Mouse (Mus musculus) cerebellum, adult 18-20 months (tissue): ENCODE measurements at regions not wholly inside any gene's neighbourhood (a gene's known extent, or its start where the extent isn't known, plus 50 kb on each side); places are given as distances from the start of the nearest gene placed in this dataset.

Experiments
- DNase-seq, 2 experiments: peaks; one replicate each; pipeline ENCODE4 v3.0.0; 2021

- no peak for DNase-seq
These were observed 59.4 kb upstream of the Ifne start for GRCm38 (mm10) chr4:88939397-88939796.

DNA sequence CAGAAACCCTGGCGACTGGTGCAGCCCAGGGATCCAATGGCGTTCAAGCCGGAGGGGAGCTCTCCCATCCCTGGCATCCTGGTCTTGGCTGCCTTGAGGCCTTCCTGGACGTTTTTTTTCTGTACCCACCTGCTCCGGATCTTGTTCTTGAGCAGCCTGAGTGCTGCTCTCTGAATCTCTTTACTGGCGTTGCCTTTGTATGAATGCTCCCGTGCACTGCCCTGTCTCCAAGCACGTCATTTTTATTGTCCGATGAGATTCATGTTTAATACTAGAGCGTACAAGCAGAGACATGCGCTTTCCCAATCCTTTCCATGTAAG, 58.7 kb upstream of the Ifne start:
- DNase-seq, result no peak

DNA sequence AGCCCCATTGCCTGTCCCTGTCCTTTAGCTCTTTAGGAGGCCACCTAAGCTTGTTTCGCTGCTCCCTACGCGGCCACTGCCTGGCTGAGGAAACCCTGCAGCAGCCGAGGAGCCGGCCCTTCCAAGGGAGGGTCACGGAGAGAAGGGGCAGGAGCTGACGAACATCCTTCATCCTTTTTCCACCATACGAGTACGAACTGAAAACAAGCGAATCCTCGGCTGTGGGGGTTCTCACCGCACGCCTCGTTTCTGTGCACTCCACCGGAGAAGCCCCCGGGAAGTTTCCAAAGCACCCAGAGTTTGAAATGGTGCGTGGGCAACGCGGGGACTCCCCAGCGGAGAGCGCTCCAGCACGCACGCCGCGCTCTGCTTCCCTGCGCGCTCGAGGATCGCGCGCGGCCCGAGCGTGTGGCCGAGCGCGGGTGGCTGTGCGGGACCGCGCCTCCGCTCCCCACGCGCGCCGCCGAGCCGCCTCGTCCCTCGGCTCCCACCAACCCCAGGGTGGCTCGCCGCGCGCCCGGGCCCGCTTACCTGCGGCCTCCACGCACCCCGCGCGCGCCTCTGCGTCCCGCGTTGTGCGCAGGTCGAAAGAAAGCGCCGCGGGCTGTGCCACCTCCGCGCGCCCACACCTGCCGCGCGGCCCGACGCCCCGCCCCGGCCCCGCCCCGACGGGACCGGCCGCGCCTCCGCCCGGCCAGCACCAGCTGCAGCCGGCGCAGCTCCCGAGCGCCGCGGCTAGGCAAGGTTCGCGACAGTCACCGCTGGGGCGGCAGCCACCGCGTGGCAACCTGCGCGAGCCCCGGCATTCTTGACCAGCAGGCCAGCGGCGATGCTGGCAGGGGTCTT, 58.1 kb upstream of the Ifne start:
- peak; percentile 51 to 70 for DNase-seq

DNA sequence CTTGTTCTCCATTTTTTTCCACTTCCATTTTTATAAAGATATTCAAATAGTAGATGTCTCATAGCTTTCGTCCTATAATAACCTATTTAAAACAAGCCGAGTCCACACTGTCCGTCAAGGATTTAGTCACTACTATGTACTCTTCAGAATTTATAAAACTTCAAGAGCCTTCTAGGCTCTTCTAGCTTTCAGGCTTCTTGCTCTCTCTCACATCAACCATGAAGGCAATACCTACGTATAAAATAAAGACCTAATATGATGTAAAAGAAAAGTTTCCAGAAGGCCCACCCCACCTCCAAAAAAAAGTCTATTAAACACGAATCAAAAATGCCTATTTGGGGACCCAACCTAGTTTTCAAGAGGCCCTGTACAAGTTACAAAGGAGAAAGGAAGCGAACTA, 57.0 kb upstream of the Ifne start:
- DNase-seq, result no peak

GRCm38 (mm10) chr4:88935901-88936300, 55.9 kb upstream of the Ifne start:
- no peak for DNase-seq

GRCm38 (mm10) chr4:88935316-88935715, 55.3 kb upstream of the Ifne start:
- DNase-seq, result no peak

DNA sequence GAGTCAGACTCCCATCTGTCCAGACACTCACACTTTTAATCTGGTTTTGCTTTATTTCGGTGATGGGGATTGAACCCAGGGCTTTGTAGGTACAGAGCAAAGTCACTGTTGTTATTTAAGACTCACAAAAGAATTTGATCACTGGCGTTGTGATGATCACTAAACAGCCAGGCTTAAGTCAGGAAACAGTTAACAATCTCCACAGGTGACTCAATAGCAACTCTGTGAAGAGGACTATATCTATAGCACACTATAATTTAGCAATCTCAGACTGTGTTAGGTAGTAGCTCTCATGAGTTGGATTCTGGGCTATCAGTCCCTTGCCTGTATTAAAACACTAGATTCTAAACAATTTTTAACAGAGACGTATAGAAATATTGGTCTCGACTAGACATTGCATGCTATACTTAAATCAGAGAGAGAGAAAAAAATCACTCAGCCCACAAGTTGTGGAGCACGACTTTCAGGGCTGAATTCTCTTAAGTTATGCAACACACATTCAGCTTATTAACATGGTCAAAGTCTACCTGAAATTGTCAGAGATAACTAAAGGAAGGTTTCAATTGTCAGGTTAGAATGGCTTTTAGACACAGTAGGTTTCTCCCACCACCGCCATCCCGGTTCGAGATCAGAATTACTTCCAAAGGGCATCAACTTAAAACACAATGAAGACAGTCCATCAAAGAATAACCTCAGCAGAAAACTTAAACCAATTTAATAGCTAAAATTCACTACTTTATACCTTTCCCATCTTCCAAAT, 54.4 kb upstream of the Ifne start:
- no peak for DNase-seq

DNA sequence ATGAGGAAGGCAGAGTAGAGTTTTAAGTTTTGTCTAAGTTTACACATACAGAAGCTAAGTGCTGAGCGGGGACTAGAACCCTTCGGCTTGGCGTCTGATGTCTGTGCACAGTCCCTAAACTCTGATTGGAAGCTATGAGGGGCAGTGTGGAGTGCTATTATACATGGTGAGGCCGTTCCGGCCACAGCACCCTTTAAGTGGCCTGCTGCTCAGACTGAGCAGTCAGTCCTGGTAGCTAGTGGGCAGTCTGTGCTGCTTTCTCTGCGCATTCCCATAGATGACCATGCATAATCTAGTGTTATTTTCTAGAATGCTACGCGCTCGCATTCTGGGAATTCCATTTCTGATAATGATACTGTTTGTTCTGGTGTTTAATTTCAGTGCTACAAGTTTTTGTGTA, 51.2 kb upstream of the Ifne start:
- no peak for DNase-seq
